ENCODE assay signal across 33 mouse cellular contexts in genomic region chr19:44588036-44588435, GRCm38 (mm10). TPM values are rescaled to one million over a fixed set of nuclear protein-coding genes. Genes with fewer than 3 reads are reported as not detected.
"Had no signal": no experiment of that assay in that cellular context is flagged by ENCODE, and none has a peak within 500 bp of the region (broad histone marks: within the 10 kb centered on the region; RNA-seq: fewer than 3 reads in every experiment).

No protein-coding gene starts in this region.

- H3K9me3 ChIP-seq: embryonic facial prominence, embryonic 10.5 days; embryonic facial prominence, embryonic 12.5 days; embryonic facial prominence, embryonic 13.5 days; embryonic facial prominence, embryonic 15.5 days; forebrain, embryonic 10.5 days; forebrain, embryonic 12.5 days; forebrain, embryonic 15.5 days; heart, embryonic 10.5 days had no signal

- ATAC-seq: forebrain, embryonic 14.5 days; forebrain, embryonic 15.5 days; forebrain, embryonic 16.5 days; forebrain, postnatal 0 days had no signal

- H3K9ac ChIP-seq: embryonic facial prominence, embryonic 12.5 days; embryonic facial prominence, embryonic 13.5 days; embryonic facial prominence, embryonic 15.5 days; forebrain, embryonic 12.5 days; forebrain, embryonic 15.5 days; forebrain, postnatal 0 days had no signal

- H3K27me3 ChIP-seq: forebrain, embryonic 15.5 days had no signal

- DNase-seq: cerebellum, adult 9-10 months; cerebellum, adult 9-11 months; cerebellum, postnatal 10 days; cerebellum, postnatal 14 days; cerebellum, postnatal 25 days; cerebellum, postnatal 36 days; embryo, embryonic 11 days; forebrain, postnatal 0 days; gastrocnemius, adult 2 months; gastrocnemius, postnatal 10 days; gastrocnemius, postnatal 14 days; gastrocnemius, postnatal 25 days; gastrocnemius, postnatal 36 days; heart, adult 11 months; heart, adult 18-20 months; heart, adult 2 months had no signal

- H3K4me3 ChIP-seq: embryonic facial prominence, embryonic 10.5 days; embryonic facial prominence, embryonic 12.5 days; embryonic facial prominence, embryonic 13.5 days; embryonic facial prominence, embryonic 15.5 days; erythroblast, embryonic 14.5 days; forebrain, embryonic 10.5 days; forebrain, embryonic 12.5 days; forebrain, embryonic 15.5 days; gastrocnemius, adult 2 months; heart, adult 2 months; heart, embryonic 10.5 days had no signal

- H3K36me3 ChIP-seq: embryonic facial prominence, embryonic 10.5 days; embryonic facial prominence, embryonic 12.5 days; embryonic facial prominence, embryonic 13.5 days; embryonic facial prominence, embryonic 15.5 days; forebrain, embryonic 10.5 days; forebrain, embryonic 12.5 days; forebrain, embryonic 15.5 days; heart, embryonic 10.5 days had no signal

- H3K4me1 ChIP-seq: embryonic facial prominence, embryonic 12.5 days; embryonic facial prominence, embryonic 13.5 days; embryonic facial prominence, embryonic 15.5 days; forebrain, embryonic 12.5 days; forebrain, embryonic 15.5 days; heart, embryonic 10.5 days had no signal

- H3K4me2 ChIP-seq: embryonic facial prominence, embryonic 12.5 days; embryonic facial prominence, embryonic 13.5 days; embryonic facial prominence, embryonic 15.5 days; forebrain, embryonic 12.5 days; forebrain, embryonic 15.5 days had no signal

- H3K27ac ChIP-seq: embryonic facial prominence, embryonic 10.5 days; embryonic facial prominence, embryonic 12.5 days; embryonic facial prominence, embryonic 13.5 days; embryonic facial prominence, embryonic 15.5 days; forebrain, embryonic 10.5 days; forebrain, embryonic 12.5 days; forebrain, embryonic 15.5 days; gastrocnemius, adult 2 months; heart, adult 2 months; heart, embryonic 10.5 days had no signal

RNA-seq across cellular contexts. Expression of gene Gm20538, which starts 35.4 kb away (rescaled TPM):
- polyA plus RNA-seq: cortical plate, adult 2 months; embryonic facial prominence, embryonic 10.5 days; embryonic facial prominence, embryonic 11.5 days; embryonic facial prominence, embryonic 12.5 days; embryonic facial prominence, embryonic 13.5 days; embryonic facial prominence, embryonic 14.5 days; erythroblast, embryonic 14.5 days; forebrain, embryonic 10.5 days; forebrain, embryonic 11.5 days; forebrain, embryonic 12.5 days; forebrain, embryonic 14.5 days; forebrain, embryonic 15.5 days; forebrain, embryonic 16.5 days; forebrain, postnatal 0 days; frontal cortex, adult 2 months; gonadal fat pad, adult 2 months; heart, adult 2 months; heart, embryonic 10.5 days had no signal

RNA-seq across cellular contexts. Expression of gene Sec31b, which starts 42.4 kb away (rescaled TPM):
- polyA plus RNA-seq: erythroblast, embryonic 14.5 days had no signal
